Mouse (Mus musculus): ENCODE data around the gene Corin. TPM values are rescaled to one million over a fixed set of nuclear protein-coding genes. Genes with fewer than 3 reads are reported as not detected.

Gene Corin
- polyA plus RNA-seq, 1 experiment from 2014 or later, result 4.5 TPM

Other genes starting within 250 kb of the Corin start
- gene Nfxl1, start 55.2 kb upstream of the Corin start, polyA plus RNA-seq (2014; fragmentation: Nextera tagmentation; extraction: Ambion mirVana), result 20.9 and 26.2 TPM in 2 replicates
- 0.74 and 1.1 TPM in 2 replicates for gene Zar1, start 76.8 kb upstream of the Corin start, polyA plus RNA-seq (2014; fragmentation: Nextera tagmentation; extraction: Ambion mirVana)
- 0.56 and 0.81 TPM in 2 replicates for gene Gm5868, start 83.1 kb upstream of the Corin start, polyA plus RNA-seq (2014; fragmentation: Nextera tagmentation; extraction: Ambion mirVana)
- gene Cnga1, start 139.8 kb upstream of the Corin start, polyA plus RNA-seq (2014; fragmentation: Nextera tagmentation; extraction: Ambion mirVana), result not detected in 2 replicates
- 2.0 and 9.0 TPM in 2 replicates for gene Nipal1, start 143.3 kb upstream of the Corin start, polyA plus RNA-seq (2014; fragmentation: Nextera tagmentation; extraction: Ambion mirVana)
- gene Txk, start 248.3 kb upstream of the Corin start, polyA plus RNA-seq (2014; fragmentation: Nextera tagmentation; extraction: Ambion mirVana), result 0.11 and 0.12 TPM in 2 replicates